Mouse (Mus musculus): ENCODE results near the gene Brca2. TPM values are rescaled to one million over a fixed set of nuclear protein-coding genes. Genes with fewer than 3 reads are reported as not detected.

Gene Brca2
- polyA plus RNA-seq, 1 experiment from 2014 or later = 25.4 TPM

- Histone ChIP-seq H3K27me3 (ENCODE audit: control insufficient read depth, insufficient read depth, low read length) (no peaks in the 10 kb centered on the region), H3K9me3 (ENCODE audit: control insufficient read depth, low read depth, low read length) (no peaks in the 10 kb centered on the region), H3K9ac (replicated peaks; ENCODE audit: low read depth, low read length) (no peak overlapping the region), H3K4me2 (replicated peaks; ENCODE audit: low read depth, low read length) (no peak overlapping the region), H3K36me3 (ENCODE audit: control insufficient read depth, insufficient read depth, low read length) (peaks cover 9% of the 10 kb centered on the region), H3K27ac (ENCODE audit: low read length) (no peak overlapping the region), H3K4me3 (ENCODE audit: low read depth, low read length) (no peak overlapping the region), H3K4me1 (ENCODE audit: control insufficient read depth, insufficient read depth, low read length) (no peaks in the 10 kb centered on the region)
- no peak for ATAC-seq (ENCODE audit: insufficient number of reproducible peaks, insufficient read depth, low FRiP score, low read depth)
- WGBS = 85% methylated on average over 2 of the region's 2 CpGs
Observed at GRCm38 (mm10) chr5:150543184-150543583, 20.8 kb downstream of the Brca2 start.

- no peak for ATAC-seq (ENCODE audit: insufficient number of reproducible peaks, insufficient read depth, low FRiP score, low read depth)
- no peaks in the 10 kb centered on the region for H3K27me3 ChIP-seq (ENCODE audit: control insufficient read depth, insufficient read depth, low read length)
- H3K4me2 ChIP-seq (replicated peaks; ENCODE audit: low read depth, low read length) = no peak overlapping the region
- H3K27ac ChIP-seq (ENCODE audit: low read length) = no peak overlapping the region
- H3K4me1 ChIP-seq (ENCODE audit: control insufficient read depth, insufficient read depth, low read length) = no peaks in the 10 kb centered on the region
- no peak overlapping the region for H3K4me3 ChIP-seq (ENCODE audit: low read depth, low read length)
- 60% methylated on average over 3 of the region's 3 CpGs for WGBS
- peaks cover 26% of the 10 kb centered on the region; the same call in 1 of the 2 replicates for H3K36me3 ChIP-seq (ENCODE audit: control insufficient read depth, insufficient read depth, low read length)
- H3K9me3 ChIP-seq (ENCODE audit: control insufficient read depth, low read depth, low read length) = no peaks in the 10 kb centered on the region
- H3K9ac ChIP-seq (replicated peaks; ENCODE audit: low read depth, low read length) = no peak overlapping the region
Observed at GRCm38 (mm10) chr5:150551637-150552036, 29.2 kb downstream of the Brca2 start.

- ATAC-seq (ENCODE audit: insufficient number of reproducible peaks, insufficient read depth, low FRiP score, low read depth) = no peak
- Histone ChIP-seq H3K4me1 (ENCODE audit: control insufficient read depth, insufficient read depth, low read length) (no peaks in the 10 kb centered on the region), H3K4me3 (ENCODE audit: low read depth, low read length) (no peak overlapping the region), H3K9ac (replicated peaks; ENCODE audit: low read depth, low read length) (no peak overlapping the region), H3K27me3 (ENCODE audit: control insufficient read depth, insufficient read depth, low read length) (no peaks in the 10 kb centered on the region), H3K4me2 (replicated peaks; ENCODE audit: low read depth, low read length) (no peak overlapping the region), H3K36me3 (ENCODE audit: control insufficient read depth, insufficient read depth, low read length) (peaks cover 10% of the 10 kb centered on the region), H3K27ac (ENCODE audit: low read length) (no peak overlapping the region), H3K9me3 (ENCODE audit: control insufficient read depth, low read depth, low read length) (no peaks in the 10 kb centered on the region)
- WGBS = 92% methylated on average over 6 of the region's 6 CpGs
Observed at GRCm38 (mm10) chr5:150559519-150560103, 37.2 kb downstream of the Brca2 start.

GRCm38 (mm10) chr5:150560851-150561250, 38.4 kb downstream of the Brca2 start:
- Histone ChIP-seq H3K4me3 (ENCODE audit: low read depth, low read length) (no peak overlapping the region), H3K9ac (replicated peaks; ENCODE audit: low read depth, low read length) (no peak overlapping the region), H3K36me3 (ENCODE audit: control insufficient read depth, insufficient read depth, low read length) (peaks cover 9% of the 10 kb centered on the region), H3K27ac (ENCODE audit: low read length) (no peak overlapping the region), H3K27me3 (ENCODE audit: control insufficient read depth, insufficient read depth, low read length) (no peaks in the 10 kb centered on the region), H3K4me2 (replicated peaks; ENCODE audit: low read depth, low read length) (no peak overlapping the region), H3K9me3 (ENCODE audit: control insufficient read depth, low read depth, low read length) (no peaks in the 10 kb centered on the region), H3K4me1 (ENCODE audit: control insufficient read depth, insufficient read depth, low read length) (no peaks in the 10 kb centered on the region)
- WGBS = 93% methylated on average over 5 of the region's 5 CpGs
- no peak for ATAC-seq (ENCODE audit: insufficient number of reproducible peaks, insufficient read depth, low FRiP score, low read depth)

GRCm38 (mm10) chr5:150561376-150561775, 38.9 kb downstream of the Brca2 start:
- no peak overlapping the region for H3K9ac ChIP-seq (replicated peaks; ENCODE audit: low read depth, low read length)
- H3K27ac ChIP-seq (ENCODE audit: low read length) = no peak overlapping the region
- no peaks in the 10 kb centered on the region for H3K27me3 ChIP-seq (ENCODE audit: control insufficient read depth, insufficient read depth, low read length)
- H3K36me3 ChIP-seq (ENCODE audit: control insufficient read depth, insufficient read depth, low read length) = peaks cover 7% of the 10 kb centered on the region
- H3K4me1 ChIP-seq (ENCODE audit: control insufficient read depth, insufficient read depth, low read length) = no peaks in the 10 kb centered on the region
- ATAC-seq (ENCODE audit: insufficient number of reproducible peaks, insufficient read depth, low FRiP score, low read depth) = no peak
- H3K4me2 ChIP-seq (replicated peaks; ENCODE audit: low read depth, low read length) = no peak overlapping the region
- no peak overlapping the region for H3K4me3 ChIP-seq (ENCODE audit: low read depth, low read length)
- H3K9me3 ChIP-seq (ENCODE audit: control insufficient read depth, low read depth, low read length) = no peaks in the 10 kb centered on the region

GRCm38 (mm10) chr5:150561783-150562182, 39.4 kb downstream of the Brca2 start:
- H3K36me3 ChIP-seq (ENCODE audit: control insufficient read depth, insufficient read depth, low read length) = peaks cover 7% of the 10 kb centered on the region
- no peak overlapping the region for H3K9ac ChIP-seq (replicated peaks; ENCODE audit: low read depth, low read length)
- no peak for ATAC-seq (ENCODE audit: insufficient number of reproducible peaks, insufficient read depth, low FRiP score, low read depth)
- H3K27ac ChIP-seq (ENCODE audit: low read length) = no peak overlapping the region
- H3K4me1 ChIP-seq (ENCODE audit: control insufficient read depth, insufficient read depth, low read length) = no peaks in the 10 kb centered on the region
- 86% methylated on average over 5 of the region's 5 CpGs for WGBS
- H3K4me3 ChIP-seq (ENCODE audit: low read depth, low read length) = no peak overlapping the region
- no peaks in the 10 kb centered on the region for H3K9me3 ChIP-seq (ENCODE audit: control insufficient read depth, low read depth, low read length)
- no peaks in the 10 kb centered on the region for H3K27me3 ChIP-seq (ENCODE audit: control insufficient read depth, insufficient read depth, low read length)
- no peak overlapping the region for H3K4me2 ChIP-seq (replicated peaks; ENCODE audit: low read depth, low read length)

- Histone ChIP-seq H3K4me3 (ENCODE audit: low read depth, low read length) (no peak overlapping the region), H3K9ac (replicated peaks; ENCODE audit: low read depth, low read length) (no peak overlapping the region)
Observed at GRCm38 (mm10) chr5:150564426-150564825, 42.0 kb downstream of the Brca2 start.

GRCm38 (mm10) chr5:150566226-150566625, 43.8 kb downstream of the Brca2 start:
- ATAC-seq (ENCODE audit: insufficient number of reproducible peaks, insufficient read depth, low FRiP score, low read depth) = no peak
- H3K36me3 ChIP-seq (ENCODE audit: control insufficient read depth, insufficient read depth, low read length) = peaks cover 23% of the 10 kb centered on the region; the same call in 1 of the 2 replicates

More at GRCm38 (mm10) chr5:150564426-150564825, 42.0 kb downstream of the Brca2 start:
- Histone ChIP-seq H3K36me3 (ENCODE audit: control insufficient read depth, insufficient read depth, low read length) (peaks cover 18% of the 10 kb centered on the region; the same call in 1 of the 2 replicates), H3K9me3 (ENCODE audit: control insufficient read depth, low read depth, low read length) (no peaks in the 10 kb centered on the region), H3K4me2 (replicated peaks; ENCODE audit: low read depth, low read length) (no peak overlapping the region), H3K27ac (ENCODE audit: low read length) (no peak overlapping the region), H3K4me1 (ENCODE audit: control insufficient read depth, insufficient read depth, low read length) (no peaks in the 10 kb centered on the region), H3K27me3 (ENCODE audit: control insufficient read depth, insufficient read depth, low read length) (no peaks in the 10 kb centered on the region)
- no peak for ATAC-seq (ENCODE audit: insufficient number of reproducible peaks, insufficient read depth, low FRiP score, low read depth)
- WGBS = 92% methylated on average over 6 of the region's 6 CpGs

GRCm38 (mm10) chr5:150566971-150567370, 44.5 kb downstream of the Brca2 start:
- H3K4me1 ChIP-seq (ENCODE audit: control insufficient read depth, insufficient read depth, low read length) = no peaks in the 10 kb centered on the region
- peaks cover 23% of the 10 kb centered on the region; the same call in 1 of the 2 replicates for H3K36me3 ChIP-seq (ENCODE audit: control insufficient read depth, insufficient read depth, low read length)
- H3K9me3 ChIP-seq (ENCODE audit: control insufficient read depth, low read depth, low read length) = no peaks in the 10 kb centered on the region
- WGBS = 87% methylated on average over 5 of the region's 5 CpGs
- H3K27me3 ChIP-seq (ENCODE audit: control insufficient read depth, insufficient read depth, low read length) = no peaks in the 10 kb centered on the region
- H3K4me2 ChIP-seq (replicated peaks; ENCODE audit: low read depth, low read length) = no peak overlapping the region
- no peak overlapping the region for H3K9ac ChIP-seq (replicated peaks; ENCODE audit: low read depth, low read length)
- no peak overlapping the region for H3K27ac ChIP-seq (ENCODE audit: low read length)
- H3K4me3 ChIP-seq (ENCODE audit: low read depth, low read length) = no peak overlapping the region
- ATAC-seq (ENCODE audit: insufficient number of reproducible peaks, insufficient read depth, low FRiP score, low read depth) = no peak

More at GRCm38 (mm10) chr5:150566226-150566625, 43.8 kb downstream of the Brca2 start:
- no peak overlapping the region for H3K9ac ChIP-seq (replicated peaks; ENCODE audit: low read depth, low read length)
- no peak overlapping the region for H3K4me3 ChIP-seq (ENCODE audit: low read depth, low read length)
- H3K4me2 ChIP-seq (replicated peaks; ENCODE audit: low read depth, low read length) = no peak overlapping the region
- 79% methylated on average over 3 of the region's 3 CpGs for WGBS
- H3K4me1 ChIP-seq (ENCODE audit: control insufficient read depth, insufficient read depth, low read length) = no peaks in the 10 kb centered on the region
- no peaks in the 10 kb centered on the region for H3K27me3 ChIP-seq (ENCODE audit: control insufficient read depth, insufficient read depth, low read length)
- H3K9me3 ChIP-seq (ENCODE audit: control insufficient read depth, low read depth, low read length) = no peaks in the 10 kb centered on the region
- no peak overlapping the region for H3K27ac ChIP-seq (ENCODE audit: low read length)

Measured in stomach, embryonic 14.5 days (tissue).